Mouse (Mus musculus): Measurements from ENCODE around the gene Jade1.

- no peak for TF ChIP-seq CTCF (conservative IDR thresholded peaks at IDR 0.05 in 1 of 2, IDR thresholded peaks at IDR 0.05 in 1 of 2; ENCODE audit: low read depth in 2 of 2, low read length in 2 of 2)
- TF ChIP-seq EP300 (IDR thresholded peaks at IDR 0.05; ENCODE audit: low read length), result no peak
- TF ChIP-seq RAD21 (IDR thresholded peaks at IDR 0.05; ENCODE audit: low read depth, low read length), result no peak
- no peak for TF ChIP-seq BHLHE40 (IDR thresholded peaks at IDR 0.05; ENCODE audit: low read depth, low read length)
- no peak for TF ChIP-seq POLR2A (IDR thresholded peaks at IDR 0.05; ENCODE audit: low read depth, low read length)
- TF ChIP-seq USF1 (IDR thresholded peaks at IDR 0.05; ENCODE audit: low read depth, low read length), result no peak
- no peak for TF ChIP-seq POLR2AphosphoS2 (IDR thresholded peaks at IDR 0.05; ENCODE audit: low read depth, low read length)
- TF ChIP-seq MAFK (IDR thresholded peaks at IDR 0.05; ENCODE audit: insufficient replicate concordance, low read length), result no peak
- no peak for TF ChIP-seq ZKSCAN1 (IDR thresholded peaks at IDR 0.05; ENCODE audit: borderline replicate concordance, low read depth, low read length)
- TF ChIP-seq SMC3 (IDR thresholded peaks at IDR 0.05; ENCODE audit: low read depth, low read length), result no peak
- no peak for TF ChIP-seq TBP (conservative IDR thresholded peaks at IDR 0.05; ENCODE audit: low read depth, low read length)
- no peak for TF ChIP-seq MAZ (IDR thresholded peaks at IDR 0.05; ENCODE audit: low read depth, low read length)
- no peak for TF ChIP-seq UBTF (IDR thresholded peaks at IDR 0.05; ENCODE audit: low read depth, low read length)
Measured at GRCm38 (mm10) chr3:41532109-41532508, 23.4 kb upstream of the Jade1 start.
